Mouse (Mus musculus) olfactory bulb, adult 2 months (tissue): ENCODE measurements at regions not wholly inside any gene's neighbourhood (a gene's known extent, or its start where the extent isn't known, plus 50 kb on each side); places are given as distances from the start of the nearest gene placed in this dataset.

Source experiments
- CTCF ChIP-seq: fragments of 200-500 bp; IDR thresholded peaks from 2 replicates; pipeline ENCODE4 v1.5.1; 2012; ENCODE audit warnings: low read depth, mild to moderate bottlenecking, low read length, moderate library complexity; ENCODE audit not compliant: insufficient read depth
- POLR2A ChIP-seq: fragments of 200-500 bp; IDR thresholded peaks from 2 replicates; pipeline ENCODE4 v1.6.1; 2012; ENCODE audit warnings: mild to moderate bottlenecking, low read depth, low read length, moderate library complexity; ENCODE audit not compliant: insufficient read depth

DNA sequence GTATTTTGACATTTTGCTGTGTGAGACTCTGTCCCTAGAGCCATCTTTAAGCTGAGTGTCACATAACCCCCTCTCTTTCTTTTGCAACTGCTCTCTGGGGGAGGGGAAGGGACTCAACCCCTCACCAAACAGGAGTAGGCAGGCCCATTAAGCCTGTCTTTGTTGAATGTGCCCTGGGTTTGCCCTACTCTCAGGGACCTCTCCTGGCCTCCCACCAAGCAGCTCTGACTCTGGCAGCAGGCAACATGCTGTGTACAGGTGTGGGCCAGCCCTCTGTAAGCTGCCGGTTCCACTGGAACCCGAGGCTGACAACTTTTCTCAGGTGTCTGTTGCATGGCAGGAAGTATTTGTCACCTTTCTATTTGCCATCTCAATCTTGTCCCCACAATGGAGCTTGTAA lies 366.6 kb upstream of the Myt1l start:
- TF ChIP-seq CTCF (no peak), POLR2A (no peak)
